Mouse (Mus musculus) 3134 (cell line): ENCODE measurements around the gene Spaar.
"Not testable (repeated sequence)": the region's sequence is repeated elsewhere in the genome, so short reads cannot be mapped to it uniquely, and the experiment has no call there.

Source experiments
- DNase-seq: peaks from one replicate; pipeline ENCODE4 v3.0.0-alpha.2; 2011; ENCODE audit warnings: low spot score; ENCODE audit not compliant: insufficient read length; ENCODE audit errors: extremely low read depth

Spaar gene

GRCm38 (mm10) chr4:43772304-43772703 lies 42.5 kb downstream of the Spaar start:
- no peak for DNase-seq

DNA sequence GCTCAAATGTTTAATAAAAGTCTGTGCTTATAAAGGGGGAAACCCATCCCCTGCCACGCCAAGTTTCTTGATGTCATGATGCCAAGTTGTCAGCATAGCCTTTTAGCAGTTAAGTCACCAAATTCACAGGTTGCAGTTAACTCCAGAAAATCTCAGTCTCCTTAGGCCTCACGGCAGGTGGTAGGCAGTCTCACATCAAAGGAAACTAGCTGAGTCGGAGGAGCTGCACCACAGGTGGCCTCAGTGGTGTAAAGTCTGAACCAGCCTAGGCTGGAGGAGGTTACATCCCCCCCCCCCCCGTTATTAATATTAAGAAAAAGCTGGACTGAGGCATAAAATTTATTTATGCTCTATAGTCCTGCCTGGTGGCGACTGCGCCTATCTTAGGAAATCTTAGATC lies 65.5 kb downstream of the Spaar start:
- no peak for DNase-seq

DNA sequence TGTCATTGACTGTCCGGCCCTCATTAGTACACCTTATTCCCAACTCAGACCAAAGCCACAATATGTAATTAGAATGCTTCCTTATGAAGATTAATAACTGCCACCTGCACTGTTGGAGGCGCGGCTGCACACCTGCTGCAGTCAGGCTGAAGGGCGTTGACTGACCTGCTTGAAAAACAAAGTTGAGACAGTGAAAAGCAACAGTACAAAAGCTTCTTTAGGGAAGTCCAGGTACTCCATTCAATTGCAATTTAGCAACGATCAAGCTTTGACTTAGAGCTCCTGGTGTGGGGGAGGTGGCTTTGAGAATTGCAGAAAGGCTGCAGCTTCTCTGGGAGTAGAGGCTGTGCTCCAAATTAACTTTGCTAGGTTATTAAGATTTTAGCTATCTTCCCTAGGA lies 66.0 kb downstream of the Spaar start:
- DNase-seq, result not testable (repeated sequence)

GRCm38 (mm10) chr4:43798936-43799335 lies 69.1 kb downstream of the Spaar start:
- DNase-seq, result no peak
